Mouse (Mus musculus): ENCODE data around the gene Zfp759. TPM values are rescaled to one million over a fixed set of nuclear protein-coding genes. Genes with fewer than 3 reads are reported as not detected.
"Not testable (repeated sequence)": the region's sequence is repeated elsewhere in the genome, so short reads cannot be mapped to it uniquely, and the experiment has no call there.

Gene Zfp759
- total and polyA plus RNA-seq, 3 experiments = 2.2 to 6.1 (median 2.6) TPM

- no peaks in the 10 kb centered on the region for H3K9me3 ChIP-seq (replicated peaks; ENCODE audit: low read length)
- DNase-seq (ENCODE audit: extremely low read depth) = no peak
- no peak overlapping the region for H3K4me3 ChIP-seq (replicated peaks in 1 of 3; ENCODE audit: low read depth in 2 of 3, low read length in 2 of 3, poor library complexity in 1 of 3)
- H3K9ac ChIP-seq (ENCODE audit: insufficient read depth, low read depth) = no peak overlapping the region
- TF ChIP-seq SIN3A (IDR thresholded peaks at IDR 0.05; ENCODE audit: low read length) (no peak), CTCF (conservative IDR thresholded peaks at IDR 0.05 in 1 of 2, IDR thresholded peaks at IDR 0.05 in 1 of 2; ENCODE audit: low read depth in 2 of 2, low read length in 2 of 2) (no peak), ETS1 (conservative IDR thresholded peaks at IDR 0.05; ENCODE audit: low read depth, low read length) (no peak), MYC (IDR thresholded peaks at IDR 0.05; ENCODE audit: low read depth, low read length) (no peak), POLR2AphosphoS2 (IDR thresholded peaks at IDR 0.05; ENCODE audit: low read depth, low read length) (no peak), POLR2A (IDR thresholded peaks at IDR 0.05; ENCODE audit: low read depth, low read length) (no peak)
- H3K4me1 ChIP-seq (ENCODE audit: control insufficient read depth in 1 of 2, insufficient read depth in 2 of 2) = peaks cover 5 to 13% of the 10 kb centered on the region in 2 experiments
- no peaks in the 10 kb centered on the region for H3K27me3 ChIP-seq (replicated peaks)
- dilution Hi-C loops (cut with MboI; ENCODE audit: extremely low pct_ligation_motif_present, extremely low pct_unique_long_range_greater_than_20kb, low sequenced_read_pairs) = no loop called here
- H3K79me2 ChIP-seq (replicated peaks; ENCODE audit: control insufficient read depth, extremely low read depth, insufficient read depth, poor library complexity, severe bottlenecking) = 0 out of 2 replicates have a peak, but pooled peaks cover 4% of the 10 kb centered on the region
- in situ Hi-C loops (cut with MboI; ENCODE audit: low pct_ligation_motif_present, low pct_unique_long_range_greater_than_20kb, low sequenced_read_pairs) = no loop called here
- no peaks in the 10 kb centered on the region for H3K36me3 ChIP-seq (replicated peaks in 1 of 2; ENCODE audit: control insufficient read depth in 1 of 2, insufficient read depth in 1 of 2, low read length in 1 of 2)
- no peak overlapping the region for H3K27ac ChIP-seq (ENCODE audit: insufficient read depth, low read depth)
- no peak overlapping the region for H3K4me2 ChIP-seq (ENCODE audit: insufficient read depth, low read depth, poor library complexity, severe bottlenecking)
These were observed 9.4 kb upstream of the Zfp759 start for GRCm38 (mm10) chr13:67112096-67112495.

GRCm38 (mm10) chr13:67113287-67113686 is 8.2 kb upstream of the Zfp759 start:
- Histone ChIP-seq H3K4me2 (ENCODE audit: insufficient read depth, low read depth, poor library complexity, severe bottlenecking) (no peak overlapping the region), H3K79me2 (replicated peaks; ENCODE audit: control insufficient read depth, extremely low read depth, insufficient read depth, poor library complexity, severe bottlenecking) (no peaks in the 10 kb centered on the region), H3K27me3 (replicated peaks) (no peaks in the 10 kb centered on the region), H3K9ac (ENCODE audit: insufficient read depth, low read depth) (no peak overlapping the region), H3K36me3 (replicated peaks in 1 of 2; ENCODE audit: control insufficient read depth in 1 of 2, insufficient read depth in 1 of 2, low read length in 1 of 2) (no peaks in the 10 kb centered on the region), H3K27ac (ENCODE audit: insufficient read depth, low read depth) (no peak overlapping the region), H3K9me3 (replicated peaks; ENCODE audit: low read length) (no peaks in the 10 kb centered on the region), H3K4me1 (ENCODE audit: control insufficient read depth in 1 of 2, insufficient read depth in 2 of 2) (peaks cover 0 to 6% of the 10 kb centered on the region in 2 experiments; a peak in 2 of 4 replicates), H3K4me3 (replicated peaks in 1 of 3; ENCODE audit: low read depth in 2 of 3, low read length in 2 of 3, poor library complexity in 1 of 3) (no peak overlapping the region)
- dilution Hi-C loops (cut with MboI; ENCODE audit: extremely low pct_ligation_motif_present, extremely low pct_unique_long_range_greater_than_20kb, low sequenced_read_pairs) (no loop called here), in situ Hi-C loops (cut with MboI; ENCODE audit: low pct_ligation_motif_present, low pct_unique_long_range_greater_than_20kb, low sequenced_read_pairs) (no loop called here)
- DNase-seq (ENCODE audit: extremely low read depth) = no peak
- TF ChIP-seq ETS1 (conservative IDR thresholded peaks at IDR 0.05; ENCODE audit: low read depth, low read length) (no peak), E2F4 (IDR thresholded peaks at IDR 0.05; ENCODE audit: insufficient replicate concordance, low read depth, low read length) (no peak)

- H3K9ac ChIP-seq (ENCODE audit: insufficient read depth, low read depth); dilution Hi-C loops (cut with MboI; ENCODE audit: extremely low pct_ligation_motif_present, extremely low pct_unique_long_range_greater_than_20kb, low sequenced_read_pairs); H3K4me3 ChIP-seq (replicated peaks in 1 of 3; ENCODE audit: low read depth in 2 of 3, low read length in 2 of 3, poor library complexity in 1 of 3); H3K79me2 ChIP-seq (replicated peaks; ENCODE audit: control insufficient read depth, extremely low read depth, insufficient read depth, poor library complexity, severe bottlenecking); in situ Hi-C loops (cut with MboI; ENCODE audit: low pct_ligation_motif_present, low pct_unique_long_range_greater_than_20kb, low sequenced_read_pairs); H3K36me3 ChIP-seq (replicated peaks in 1 of 2; ENCODE audit: control insufficient read depth in 1 of 2, insufficient read depth in 1 of 2, low read length in 1 of 2); H3K9me3 ChIP-seq (replicated peaks; ENCODE audit: low read length); DNase-seq (ENCODE audit: extremely low read depth); H3K4me1 ChIP-seq (ENCODE audit: control insufficient read depth in 1 of 2, insufficient read depth in 2 of 2); H3K27ac ChIP-seq (ENCODE audit: insufficient read depth, low read depth); H3K4me2 ChIP-seq (ENCODE audit: insufficient read depth, low read depth, poor library complexity, severe bottlenecking); H3K27me3 ChIP-seq (replicated peaks): not testable (repeated sequence)
These were observed 5.3 kb upstream of the Zfp759 start, which contains the start of gene Rslcan18 for GRCm38 (mm10) chr13:67116163-67116562. Gene Rslcan18 (minus strand): TSS chr13:67116263.

- H3K79me2 ChIP-seq (replicated peaks; ENCODE audit: control insufficient read depth, extremely low read depth, insufficient read depth, poor library complexity, severe bottlenecking) = no peaks in the 10 kb centered on the region
- dilution Hi-C loops (cut with MboI; ENCODE audit: extremely low pct_ligation_motif_present, extremely low pct_unique_long_range_greater_than_20kb, low sequenced_read_pairs) = no loop called here
- in situ Hi-C loops (cut with MboI; ENCODE audit: low pct_ligation_motif_present, low pct_unique_long_range_greater_than_20kb, low sequenced_read_pairs) = no loop called here
- no peak overlapping the region for H3K4me3 ChIP-seq (replicated peaks in 1 of 3; ENCODE audit: low read depth in 2 of 3, low read length in 2 of 3, poor library complexity in 1 of 3)
- peak; percentile 64; the same call in 1 of the 2 replicates for TF ChIP-seq MAFK (IDR thresholded peaks at IDR 0.05; ENCODE audit: insufficient replicate concordance, low read length)
- no peak for TF ChIP-seq ZMIZ1 (IDR thresholded peaks at IDR 0.05; ENCODE audit: low read depth, low read length)
- H3K27me3 ChIP-seq (replicated peaks) = peaks cover 3% of the 10 kb centered on the region
- no peak overlapping the region for H3K9ac ChIP-seq (ENCODE audit: insufficient read depth, low read depth)
- no peak overlapping the region for H3K27ac ChIP-seq (ENCODE audit: insufficient read depth, low read depth)
- DNase-seq (ENCODE audit: extremely low read depth) = no peak
- H3K4me1 ChIP-seq (ENCODE audit: control insufficient read depth in 1 of 2, insufficient read depth in 2 of 2) = peaks cover 0 to 8% of the 10 kb centered on the region in 2 experiments; a peak in 1 of 4 replicates
- H3K4me2 ChIP-seq (ENCODE audit: insufficient read depth, low read depth, poor library complexity, severe bottlenecking) = no peak overlapping the region
- H3K9me3 ChIP-seq (replicated peaks; ENCODE audit: low read length) = no peaks in the 10 kb centered on the region
- H3K36me3 ChIP-seq (replicated peaks in 1 of 2; ENCODE audit: control insufficient read depth in 1 of 2, insufficient read depth in 1 of 2, low read length in 1 of 2) = no peaks in the 10 kb centered on the region
These were observed 3.0 kb downstream of the Zfp759 start for GRCm38 (mm10) chr13:67124460-67124859.

- H3K9ac ChIP-seq (ENCODE audit: insufficient read depth, low read depth); H3K27ac ChIP-seq (ENCODE audit: insufficient read depth, low read depth); dilution Hi-C loops (cut with MboI; ENCODE audit: extremely low pct_ligation_motif_present, extremely low pct_unique_long_range_greater_than_20kb, low sequenced_read_pairs); H3K79me2 ChIP-seq (replicated peaks; ENCODE audit: control insufficient read depth, extremely low read depth, insufficient read depth, poor library complexity, severe bottlenecking); H3K36me3 ChIP-seq (replicated peaks in 1 of 2; ENCODE audit: control insufficient read depth in 1 of 2, insufficient read depth in 1 of 2, low read length in 1 of 2); H3K9me3 ChIP-seq (replicated peaks; ENCODE audit: low read length); DNase-seq (ENCODE audit: extremely low read depth); H3K27me3 ChIP-seq (replicated peaks); in situ Hi-C loops (cut with MboI; ENCODE audit: low pct_ligation_motif_present, low pct_unique_long_range_greater_than_20kb, low sequenced_read_pairs): not testable (repeated sequence)
- Histone ChIP-seq H3K4me3 (replicated peaks in 1 of 3; ENCODE audit: low read depth in 2 of 3, low read length in 2 of 3, poor library complexity in 1 of 3) (peak overlapping the region in 1 of 3 experiments; percentile 84), H3K4me1 (ENCODE audit: control insufficient read depth in 1 of 2, insufficient read depth in 2 of 2) (peaks cover 0 to 11% of the 10 kb centered on the region in 2 experiments; a peak in 1 of 4 replicates), H3K4me2 (ENCODE audit: insufficient read depth, low read depth, poor library complexity, severe bottlenecking) (peak overlapping the region; percentile 29; the same call in 1 of the 2 replicates)
These were observed 6.0 kb downstream of the Zfp759 start for GRCm38 (mm10) chr13:67127507-67127906.
